Mouse (Mus musculus) kidney, embryonic 16.5 days (tissue): Measurements from ENCODE around the gene Six2. TPM values are rescaled to one million over a fixed set of nuclear protein-coding genes. Genes with fewer than 3 reads are reported as not detected.

Experiments
- ATAC-seq: fragments of 200-750 bp; cut with Nextera tagmentation; 2 replicates; pipeline ENCODE4 v1.8.0; 2017; ENCODE audit warnings: moderate TSS enrichment; ENCODE audit not compliant: low FRiP score, low TSS enrichment
- H3K27ac ChIP-seq: fragments of 300-500 bp; sonication (generic); 2 replicates; pipeline ENCODE4 v1.5.1; 2014; ENCODE audit warnings: low read length
- H3K27me3 ChIP-seq: fragments of 300-500 bp; sonication (generic); 2 replicates; pipeline ENCODE4 v1.6.1; 2014; ENCODE audit warnings: low read length, control low read depth, mixed read lengths; ENCODE audit not compliant: insufficient read depth
- H3K36me3 ChIP-seq: fragments of 300-500 bp; sonication (generic); 2 replicates; pipeline ENCODE4 v1.6.1; 2014; ENCODE audit warnings: low read length, control low read depth, mixed read lengths; ENCODE audit not compliant: insufficient read depth
- H3K4me1 ChIP-seq: fragments of 300-500 bp; sonication (generic); 2 replicates; pipeline ENCODE4 v1.6.1; 2014; ENCODE audit warnings: low read length, control low read depth, mixed read lengths; ENCODE audit not compliant: insufficient read depth
- H3K4me2 ChIP-seq: fragments of 300-500 bp; sonication (generic); replicated peaks from 2 replicates; pipeline ENCODE4 v1.6.1; 2014; ENCODE audit warnings: low read depth, low read length
- H3K4me3 ChIP-seq: fragments of 300-500 bp; sonication (generic); 2 replicates; pipeline ENCODE4 v1.5.1; 2014; ENCODE audit warnings: mild to moderate bottlenecking, low read length
- H3K9ac ChIP-seq: fragments of 300-500 bp; sonication (generic); replicated peaks from 2 replicates; pipeline ENCODE4 v1.6.1; 2014; ENCODE audit warnings: low read length
- H3K9me3 ChIP-seq: fragments of 300-500 bp; sonication (generic); 2 replicates; pipeline ENCODE4 v1.6.1; 2016; ENCODE audit warnings: low read length, control low read depth
- WGBS: fragments of 180-500 bp; shearing (Covaris S2); extraction: QIAGEN DNeasy Blood & Tissue Kit; methylation state at CpG from one replicate; pipeline ENCODE4 v1.1.7; 2014; 5-methylcytosine and 5-hydroxymethylcytosine counted together
- polyA plus RNA-seq: library from polyadenylated mRNA; unstranded; fragments of >200 nt; fragmentation: Nextera tagmentation; extraction: Ambion mirVana; gene quantifications from 2 replicates; pipeline ENCODE4 v1.2.1, GENCODE M21; 2015

The Six2 gene
- polyA plus RNA-seq, 1 experiment from 2014 or later: 13.3 TPM

- H3K4me3 ChIP-seq: no peak overlapping the region
- H3K9me3 ChIP-seq: no peaks in the 10 kb centered on the region
- no peak for ATAC-seq
- H3K4me1 ChIP-seq: 0 out of 2 replicates have a peak, but pooled peaks cover 3% of the 10 kb centered on the region
- WGBS: 60% methylated on average over 5 of the region's 5 CpGs
- no peaks in the 10 kb centered on the region for H3K36me3 ChIP-seq
- H3K27me3 ChIP-seq: no peaks in the 10 kb centered on the region
- H3K9ac ChIP-seq: no peak overlapping the region
- no peak overlapping the region for H3K27ac ChIP-seq
- no peak overlapping the region for H3K4me2 ChIP-seq
Measured at GRCm38 (mm10) chr17:85714370-85714769, 26.3 kb upstream of the Six2 start.

DNA sequence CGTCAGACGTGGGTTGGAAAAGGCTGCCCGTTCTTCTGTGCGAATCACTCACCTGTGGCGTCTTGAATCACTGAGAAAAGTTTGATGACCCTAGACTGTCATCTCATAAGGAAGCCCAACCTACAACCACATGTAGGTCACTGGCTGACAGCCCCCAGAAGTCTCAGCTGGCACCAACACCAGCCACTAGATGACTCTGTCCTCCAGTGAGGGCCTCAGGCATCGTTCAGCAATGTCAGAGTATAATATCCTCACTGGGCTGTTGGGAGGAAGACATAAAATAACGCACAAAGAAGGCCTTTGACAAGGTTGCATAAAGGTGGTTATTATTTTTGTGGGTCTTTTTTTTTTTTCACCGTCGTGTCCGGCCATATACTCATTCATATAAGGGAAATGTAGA lies 24.8 kb upstream of the Six2 start:
- no peak overlapping the region for H3K4me2 ChIP-seq
- no peak overlapping the region for H3K9ac ChIP-seq
- H3K9me3 ChIP-seq: no peaks in the 10 kb centered on the region
- no peaks in the 10 kb centered on the region for H3K27me3 ChIP-seq
- ATAC-seq: no peak
- WGBS: 69% methylated on average over 10 of the region's 10 CpGs
- H3K36me3 ChIP-seq: 0 out of 2 replicates have a peak, but pooled peaks cover 3% of the 10 kb centered on the region
- H3K4me3 ChIP-seq: no peak overlapping the region
- no peak overlapping the region for H3K27ac ChIP-seq
- H3K4me1 ChIP-seq: 0 out of 2 replicates have a peak, but pooled peaks cover 3% of the 10 kb centered on the region

DNA sequence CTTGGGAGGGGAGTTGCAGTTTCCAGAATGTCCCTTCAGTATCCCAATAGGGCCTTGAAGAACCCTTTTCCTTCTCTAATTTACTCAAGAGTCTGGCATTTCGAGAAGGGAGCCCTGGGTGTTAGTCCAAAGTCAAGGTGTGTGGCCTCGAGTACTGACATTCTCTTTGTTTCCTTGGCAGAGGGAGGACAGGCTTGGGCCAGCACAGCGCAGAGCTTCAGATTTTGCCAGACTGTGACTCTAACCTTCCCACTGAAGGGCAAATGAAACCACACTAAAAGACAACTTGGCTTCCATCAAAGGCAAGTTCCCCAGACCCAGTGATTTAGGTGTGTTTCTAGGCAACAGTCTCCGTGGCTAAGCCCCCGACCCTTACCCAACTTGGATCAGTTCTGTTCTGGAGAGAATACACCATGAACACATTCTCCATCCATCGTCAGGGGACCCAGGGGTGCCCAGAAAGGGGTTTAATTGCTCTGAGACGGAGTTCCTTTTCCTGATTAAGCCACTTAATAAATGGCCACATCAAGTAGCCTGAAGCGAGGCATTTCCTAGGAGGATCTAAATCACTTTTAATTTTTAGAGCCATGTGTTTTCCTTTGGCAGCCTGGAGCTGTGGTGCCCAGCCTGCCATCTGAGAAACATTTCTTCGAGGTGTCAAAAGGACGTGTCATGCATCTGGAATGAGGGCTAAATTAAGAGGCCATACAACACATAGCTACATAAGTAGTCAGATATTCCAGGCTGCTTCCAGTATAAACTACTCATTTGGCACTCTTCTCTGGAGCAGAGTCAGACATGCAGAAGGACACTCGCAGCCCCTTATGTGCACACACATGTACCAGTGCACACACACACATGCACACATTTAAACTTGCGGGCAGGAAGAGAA lies 16.5 kb upstream of the Six2 start:
- H3K36me3 ChIP-seq: 0 out of 2 replicates have a peak, but pooled peaks cover 6% of the 10 kb centered on the region
- H3K27ac ChIP-seq: no peak overlapping the region
- H3K9me3 ChIP-seq: no peaks in the 10 kb centered on the region
- H3K9ac ChIP-seq: no peak overlapping the region
- 64% methylated on average over 12 of the region's 12 CpGs for WGBS
- H3K4me1 ChIP-seq: no peaks in the 10 kb centered on the region
- no peak for ATAC-seq
- no peak overlapping the region for H3K4me2 ChIP-seq
- H3K27me3 ChIP-seq: no peaks in the 10 kb centered on the region
- no peak overlapping the region for H3K4me3 ChIP-seq

DNA sequence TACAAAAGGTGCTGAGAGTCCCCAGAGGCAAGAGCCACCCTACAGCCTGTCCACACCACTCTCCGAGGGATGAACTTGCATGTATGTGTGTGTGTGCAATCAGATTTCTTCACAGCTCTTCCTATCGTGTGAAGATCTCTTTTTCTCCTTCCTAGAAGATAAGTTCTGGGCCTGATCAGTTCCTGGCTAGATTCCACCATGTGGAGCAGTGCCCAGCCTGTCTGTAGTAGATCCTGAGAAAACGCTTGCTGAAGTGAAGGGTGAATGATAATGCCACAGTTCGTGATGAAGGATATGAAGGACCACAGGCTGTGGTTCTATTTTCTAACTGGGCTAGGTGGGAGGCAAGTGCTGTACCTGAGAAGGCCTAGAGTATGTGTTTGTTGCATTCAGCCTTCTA lies 12.0 kb upstream of the Six2 start:
- Histone ChIP-seq H3K4me2 (no peak overlapping the region), H3K9me3 (no peaks in the 10 kb centered on the region), H3K9ac (no peak overlapping the region), H3K4me1 (no peaks in the 10 kb centered on the region), H3K27ac (no peak overlapping the region), H3K36me3 (no peaks in the 10 kb centered on the region), H3K4me3 (no peak overlapping the region), H3K27me3 (peaks cover 15% of the 10 kb centered on the region; the same call in 1 of the 2 replicates)
- ATAC-seq: no peak
- WGBS: 80% methylated on average over 4 of the region's 4 CpGs

- Histone ChIP-seq H3K4me3 (no peak overlapping the region), H3K4me2 (no peak overlapping the region), H3K9ac (no peak overlapping the region), H3K27me3 (peaks cover 27% of the 10 kb centered on the region), H3K27ac (no peak overlapping the region), H3K4me1 (no peaks in the 10 kb centered on the region), H3K36me3 (no peaks in the 10 kb centered on the region), H3K9me3 (peaks cover 5% of the 10 kb centered on the region; the same call in 1 of the 2 replicates)
- ATAC-seq: no peak
- 74% methylated on average over 6 of the region's 6 CpGs for WGBS
Measured at GRCm38 (mm10) chr17:85698643-85699042, 10.6 kb upstream of the Six2 start.

DNA sequence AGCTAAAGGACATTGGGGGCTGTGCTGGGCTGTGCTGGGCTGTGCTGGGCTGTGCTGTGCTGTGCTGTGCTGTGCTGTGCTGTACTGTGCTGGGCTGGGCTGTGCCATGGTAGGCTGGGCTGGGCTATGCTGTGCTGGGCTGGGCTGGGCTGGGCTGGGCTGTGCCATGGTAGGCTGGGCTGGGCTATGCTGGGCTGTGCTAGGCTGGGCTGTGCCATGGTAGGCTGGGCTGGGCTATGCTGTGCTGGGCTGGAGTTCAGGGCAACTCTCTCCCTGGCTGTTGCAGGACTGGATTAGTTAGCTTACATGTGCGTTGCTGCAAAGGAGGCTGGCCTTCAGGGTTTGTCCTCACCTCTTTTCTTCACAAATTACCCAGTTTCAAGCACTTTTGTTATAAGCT lies 9.9 kb upstream of the Six2 start:
- no peak overlapping the region for H3K27ac ChIP-seq
- peaks cover 5% of the 10 kb centered on the region; the same call in 1 of the 2 replicates for H3K9me3 ChIP-seq
- peaks cover 34% of the 10 kb centered on the region for H3K27me3 ChIP-seq
- H3K36me3 ChIP-seq: no peaks in the 10 kb centered on the region
- peak; percentile 71 for ATAC-seq
- no peaks in the 10 kb centered on the region for H3K4me1 ChIP-seq
- 71% methylated on average over 1 of the region's 1 CpGs for WGBS
- H3K4me2 ChIP-seq: no peak overlapping the region
- H3K9ac ChIP-seq: no peak overlapping the region
- H3K4me3 ChIP-seq: no peak overlapping the region

- peaks cover 3% of the 10 kb centered on the region; the same call in 1 of the 2 replicates for H3K4me1 ChIP-seq
- H3K9ac ChIP-seq: no peak overlapping the region
- H3K36me3 ChIP-seq: no peaks in the 10 kb centered on the region
- H3K27ac ChIP-seq: peak overlapping the region; percentile 64; the same call in 1 of the 2 replicates
- peak overlapping the region; percentile 38 for H3K4me3 ChIP-seq
- H3K9me3 ChIP-seq: peaks cover 5% of the 10 kb centered on the region; the same call in 1 of the 2 replicates
- H3K4me2 ChIP-seq: peak overlapping the region; percentile 8; the same call in 1 of the 2 replicates
- peaks cover 66% of the 10 kb centered on the region for H3K27me3 ChIP-seq
- 77% methylated on average over 6 of the region's 6 CpGs for WGBS
- no peak for ATAC-seq
Measured at GRCm38 (mm10) chr17:85694499-85694898, 6.4 kb upstream of the Six2 start.

DNA sequence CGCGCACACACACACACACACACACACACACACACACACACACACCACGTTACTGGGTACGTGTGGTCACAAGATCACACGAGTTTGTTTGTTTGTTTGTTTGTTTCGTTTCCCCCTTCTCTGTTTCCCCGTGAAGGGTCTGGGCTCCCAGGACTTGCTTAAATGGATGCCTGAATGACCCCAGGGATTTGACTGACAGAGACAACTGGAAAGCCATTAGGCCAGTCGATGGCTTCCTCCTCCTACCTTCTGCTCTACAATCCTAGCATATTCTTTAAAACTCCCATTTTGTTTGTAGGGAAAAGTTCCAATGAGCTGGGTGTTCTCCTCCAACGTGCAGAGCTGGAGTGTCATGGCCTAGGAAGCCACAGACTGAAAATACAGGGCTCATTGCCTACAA lies 5.0 kb upstream of the Six2 start:
- Histone ChIP-seq H3K27me3 (peaks cover 80% of the 10 kb centered on the region), H3K36me3 (no peaks in the 10 kb centered on the region), H3K9me3 (peaks cover 5% of the 10 kb centered on the region; the same call in 1 of the 2 replicates), H3K27ac (peak overlapping the region; percentile 64), H3K4me1 (peaks cover 16% of the 10 kb centered on the region), H3K4me2 (peak overlapping the region; percentile 73), H3K4me3 (peak overlapping the region; percentile 38), H3K9ac (peak overlapping the region; percentile 67)
- 7% methylated on average over 9 of the region's 9 CpGs for WGBS
- ATAC-seq: no peak

GRCm38 (mm10) chr17:85692594-85692993 lies 4.5 kb upstream of the Six2 start:
- H3K36me3 ChIP-seq: no peaks in the 10 kb centered on the region
- H3K4me2 ChIP-seq: peak overlapping the region; percentile 73
- H3K27me3 ChIP-seq: peaks cover 84% of the 10 kb centered on the region
- no peak for ATAC-seq
- WGBS: 2% methylated on average over 23 of the region's 23 CpGs
- H3K4me1 ChIP-seq: peaks cover 20% of the 10 kb centered on the region
- peak overlapping the region; percentile 67 for H3K9ac ChIP-seq
- peaks cover 5% of the 10 kb centered on the region; the same call in 1 of the 2 replicates for H3K9me3 ChIP-seq
- H3K27ac ChIP-seq: peak overlapping the region; percentile 64
- peak overlapping the region; percentile 38 for H3K4me3 ChIP-seq
